Mouse (Mus musculus): ENCODE measurements around the gene Tm4sf4.

Tm4sf4 gene

DNA sequence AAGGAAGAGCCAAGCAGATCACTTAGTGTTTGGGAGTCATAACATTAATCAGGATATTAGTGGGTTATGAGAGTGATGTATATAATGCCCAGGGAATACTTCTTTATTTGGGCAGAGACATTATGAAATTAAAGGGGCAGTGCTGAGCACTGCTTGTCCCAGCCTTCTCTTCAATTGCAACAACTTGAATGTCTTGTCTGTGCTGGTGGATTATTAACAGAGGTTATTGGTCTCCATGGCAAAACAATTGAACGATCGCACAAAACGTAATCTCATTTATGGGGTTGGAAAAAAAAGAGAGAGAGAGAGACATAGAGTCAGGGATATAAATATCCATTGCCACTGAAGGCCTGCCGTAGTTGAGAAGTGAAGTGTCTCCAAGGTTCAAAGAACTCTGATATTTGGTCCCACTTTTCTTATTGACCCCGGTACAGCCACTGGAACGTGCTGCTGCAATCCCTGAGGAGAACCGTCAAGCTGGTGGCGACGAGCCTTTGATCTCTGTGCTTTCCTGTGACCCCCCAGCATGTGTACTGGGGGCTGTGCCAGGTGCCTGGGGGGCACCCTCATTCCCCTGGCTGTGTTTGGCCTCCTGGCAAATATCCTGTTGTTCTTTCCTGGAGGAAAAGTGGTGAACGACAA is at the start of gene Tm4sf4:
Gene Tm4sf4, plus strand, starts transcription at position 226 of the 642 bp plus-strand sequence.
- no peak for DNase-seq

DNA sequence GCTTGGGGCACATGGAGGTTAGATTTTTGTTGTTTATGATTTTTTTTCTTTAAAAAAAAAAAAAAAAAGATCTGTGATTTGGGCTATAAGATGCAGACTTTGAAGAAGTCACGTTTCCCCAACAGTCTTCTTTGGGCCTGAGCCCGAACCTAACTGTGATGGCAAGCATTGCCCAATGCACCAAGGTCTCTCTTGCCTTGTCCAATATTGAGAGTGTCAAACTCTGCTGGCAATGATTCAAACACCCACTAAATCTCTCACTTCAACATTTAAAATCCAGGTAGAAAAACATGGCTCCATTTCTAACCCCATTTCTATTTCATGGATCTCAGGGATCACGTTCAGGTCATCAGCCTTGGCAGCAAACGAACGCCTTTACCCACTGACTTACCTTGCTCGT is 38.7 kb upstream of the Tm4sf4 start:
- no peak for DNase-seq

DNA sequence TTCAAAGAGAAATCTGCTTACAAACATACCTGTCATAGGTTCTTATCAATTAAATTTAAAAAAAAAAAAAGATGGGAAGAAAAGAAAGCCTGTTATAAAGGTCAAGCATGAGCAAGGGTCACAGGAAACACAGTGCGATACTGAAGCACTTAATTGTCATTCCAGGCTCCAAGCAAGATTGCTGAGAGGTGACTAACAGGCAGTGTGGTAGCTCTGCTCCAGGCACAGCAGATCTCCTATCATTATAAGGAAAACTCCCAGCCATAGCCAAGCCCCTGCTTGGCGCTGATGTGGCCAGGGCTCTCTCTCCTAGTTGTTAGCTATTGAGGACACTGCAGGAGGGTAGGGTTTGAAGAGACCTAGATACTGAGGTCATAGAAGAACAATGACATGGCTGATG is 38.2 kb upstream of the Tm4sf4 start:
- no peak for DNase-seq

DNA sequence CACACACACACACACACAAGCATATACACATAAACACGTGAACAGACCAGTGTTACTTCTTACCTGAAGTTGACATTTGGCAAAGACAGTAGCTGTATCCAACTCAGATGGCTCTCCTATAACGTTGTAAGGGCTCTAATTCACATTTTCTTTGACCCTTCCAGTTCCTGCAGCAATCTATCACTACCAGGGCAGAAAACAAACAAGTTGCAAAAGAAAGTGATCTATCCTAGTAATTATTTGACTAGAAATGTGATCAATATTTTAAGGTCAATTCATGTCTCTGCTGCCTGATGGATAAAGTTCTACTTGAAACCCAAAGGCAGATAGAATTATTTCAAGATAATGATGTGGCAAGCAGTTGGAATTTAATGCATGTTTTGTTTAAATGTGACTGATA is 37.5 kb upstream of the Tm4sf4 start:
- DNase-seq, result no peak

DNA sequence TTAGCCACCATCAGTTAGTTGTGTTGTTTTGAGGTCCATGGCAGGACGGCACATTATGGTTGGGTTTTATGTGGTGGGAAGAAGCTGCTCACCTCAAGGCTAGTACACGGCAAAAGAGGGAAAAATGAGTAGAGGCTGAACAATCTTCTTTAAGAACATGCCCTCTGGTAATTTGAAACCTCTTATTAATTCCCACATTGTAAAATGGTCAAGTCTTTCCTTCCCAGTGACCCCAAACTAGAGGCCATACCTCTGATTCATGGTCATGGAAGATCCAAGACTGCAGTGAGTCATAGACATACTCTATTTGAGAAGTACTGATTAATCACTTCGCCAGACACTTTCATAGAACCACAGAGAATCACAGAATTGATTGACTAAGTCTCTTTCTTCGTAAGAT is 13.6 kb upstream of the Tm4sf4 start:
- no peak for DNase-seq

DNA sequence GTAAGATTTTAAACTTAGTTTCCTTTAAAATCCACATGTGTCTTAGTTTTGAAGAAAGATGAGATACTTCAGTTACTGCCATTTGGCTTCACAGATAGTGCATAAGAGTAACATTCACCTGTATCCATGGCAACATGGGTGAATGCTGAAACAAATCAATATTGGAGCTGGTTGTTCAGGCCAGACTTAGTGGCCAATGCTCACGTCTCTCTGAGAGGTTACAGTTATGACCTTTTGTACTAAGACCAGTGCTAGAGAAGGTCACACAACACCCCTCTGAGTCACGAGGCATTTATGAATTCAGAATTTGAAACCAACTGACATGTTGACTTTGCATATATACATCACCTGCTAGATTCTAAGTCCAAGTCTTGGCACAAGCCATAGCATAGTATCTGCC is 4.9 kb upstream of the Tm4sf4 start:
- no peak for DNase-seq

DNA sequence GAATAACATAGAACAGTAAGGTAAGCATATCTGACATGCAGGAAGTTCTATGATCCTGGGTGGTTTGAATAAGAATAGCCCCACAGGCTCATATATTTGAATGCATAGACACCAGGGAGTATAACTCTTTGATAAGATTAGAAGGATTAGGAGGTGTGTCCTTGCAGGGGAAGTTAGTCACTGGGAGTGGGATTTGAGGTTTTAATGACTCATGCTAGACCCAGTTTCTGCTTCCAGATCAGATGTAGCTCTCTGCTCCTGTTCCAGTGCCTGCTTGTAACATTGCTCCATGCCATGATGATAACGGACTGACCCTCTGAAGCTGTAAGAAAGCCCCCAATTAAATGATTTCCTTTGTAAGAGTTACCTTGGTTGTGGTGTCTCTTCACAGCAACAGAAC is 4.5 kb upstream of the Tm4sf4 start:
- no peak for DNase-seq

DNA sequence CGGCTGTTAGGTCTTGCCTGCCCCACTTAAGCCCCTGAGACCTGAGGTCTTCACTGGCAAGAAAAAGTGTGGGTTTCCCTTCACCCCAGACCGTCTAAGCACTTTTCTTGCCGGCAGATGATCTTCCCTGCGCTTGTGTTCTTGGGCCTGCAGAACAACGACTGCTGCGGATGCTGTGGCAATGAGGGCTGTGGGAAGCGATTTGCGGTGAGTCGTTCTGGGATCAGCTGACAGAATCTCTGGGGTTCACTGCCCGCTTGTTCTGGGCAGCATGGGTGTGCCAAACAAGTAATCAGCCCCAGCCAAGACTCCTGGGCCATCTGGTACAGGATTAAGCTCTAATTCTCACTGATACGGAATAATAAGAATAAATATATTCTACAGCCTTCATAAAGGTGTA is 1.2 kb downstream of the Tm4sf4 start:
- no peak for DNase-seq

DNA sequence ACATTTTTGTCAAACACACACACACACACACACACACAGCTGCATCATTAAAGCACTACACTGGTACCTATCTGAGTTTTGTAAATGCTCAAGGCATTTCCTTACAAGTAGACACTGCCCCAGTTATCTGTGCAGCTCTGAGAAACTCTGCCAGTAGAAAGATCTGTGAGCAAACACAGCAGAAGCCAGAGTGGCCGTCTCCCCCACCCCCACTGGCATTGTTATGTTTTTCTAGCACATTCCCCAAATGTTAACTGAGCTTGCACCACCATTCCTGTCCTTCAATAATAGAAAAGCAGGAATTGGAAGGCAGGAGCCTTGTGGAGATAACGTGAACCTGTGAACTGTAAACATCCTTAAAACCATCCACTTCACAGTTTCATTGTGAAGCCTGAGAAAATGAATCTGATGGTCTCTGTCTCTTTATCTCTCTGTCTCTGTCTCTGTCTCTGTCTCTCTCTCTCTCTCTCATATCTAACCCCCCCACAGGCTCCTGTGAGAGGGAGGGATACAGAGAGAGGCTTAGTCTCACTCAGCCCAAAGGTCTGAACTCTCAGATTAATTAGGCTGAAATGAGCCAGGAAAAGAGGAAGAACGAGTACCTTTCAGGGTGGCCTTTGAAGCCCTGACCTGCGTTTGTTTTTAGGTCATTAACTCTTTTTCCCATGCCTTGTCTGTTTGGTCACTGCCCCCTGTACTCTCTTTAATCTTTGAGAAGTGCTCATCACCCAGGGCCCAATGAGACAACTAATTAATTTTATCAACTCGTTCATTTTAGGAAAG is 3.8 kb downstream of the Tm4sf4 start:
- no peak for DNase-seq

DNA sequence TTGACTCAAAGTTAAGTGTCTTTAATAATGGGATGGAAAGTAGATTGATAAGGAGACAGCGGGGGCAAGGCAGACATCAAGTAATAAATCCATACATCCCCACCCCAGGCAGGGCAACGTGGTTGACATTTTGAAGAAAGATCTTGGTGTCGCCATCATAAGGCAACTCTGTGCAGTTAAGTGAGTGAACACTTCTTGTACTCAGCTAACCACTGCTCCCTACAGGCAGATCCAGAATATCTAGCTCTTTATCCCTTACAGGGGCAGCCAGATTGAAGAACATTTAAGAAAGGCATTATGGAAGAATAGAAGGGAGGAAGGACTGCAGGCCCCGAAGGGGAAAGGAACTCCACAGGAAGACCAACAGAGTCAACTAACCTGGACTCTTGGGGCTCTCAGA is 4.4 kb downstream of the Tm4sf4 start:
- no peak for DNase-seq

DNA sequence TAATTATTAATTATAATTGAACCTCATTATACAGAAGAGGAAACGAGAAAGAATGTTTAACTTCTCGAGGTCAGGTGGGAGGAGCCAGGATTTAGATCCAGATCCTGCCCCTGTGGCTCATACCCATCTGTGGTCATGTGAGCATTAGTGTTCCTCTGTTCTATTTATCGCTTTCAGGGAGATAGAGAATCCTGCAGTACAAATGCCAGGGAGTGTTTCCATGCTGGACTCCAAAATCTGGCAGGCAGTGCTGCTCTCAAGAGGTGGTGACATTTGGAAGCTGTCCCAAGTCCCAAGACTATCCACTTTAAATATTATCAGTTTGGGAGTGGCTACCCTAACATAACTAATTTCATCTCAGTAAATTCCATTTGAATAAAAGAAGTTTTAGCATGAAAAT is 6.6 kb downstream of the Tm4sf4 start:
- no peak for DNase-seq

DNA sequence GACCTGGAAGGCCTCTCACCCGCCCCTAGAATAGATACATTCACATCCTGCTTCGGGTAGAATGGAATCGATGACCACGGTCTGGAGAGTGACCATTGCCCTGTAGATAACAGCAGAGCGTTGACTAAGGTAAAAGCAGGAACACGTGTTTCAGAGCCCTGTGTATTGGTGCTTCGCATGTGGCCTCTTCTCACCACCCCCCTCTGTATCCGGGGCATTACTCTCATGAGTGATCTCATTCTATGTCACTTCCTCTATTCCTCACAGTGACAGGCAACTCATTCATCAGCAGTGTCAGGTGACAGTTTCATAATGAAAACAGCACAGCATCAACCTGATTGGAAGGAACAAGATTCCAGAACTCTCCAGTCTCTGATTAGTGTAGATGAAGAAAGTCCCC is 10.2 kb downstream of the Tm4sf4 start:
- no peak for DNase-seq

DNA sequence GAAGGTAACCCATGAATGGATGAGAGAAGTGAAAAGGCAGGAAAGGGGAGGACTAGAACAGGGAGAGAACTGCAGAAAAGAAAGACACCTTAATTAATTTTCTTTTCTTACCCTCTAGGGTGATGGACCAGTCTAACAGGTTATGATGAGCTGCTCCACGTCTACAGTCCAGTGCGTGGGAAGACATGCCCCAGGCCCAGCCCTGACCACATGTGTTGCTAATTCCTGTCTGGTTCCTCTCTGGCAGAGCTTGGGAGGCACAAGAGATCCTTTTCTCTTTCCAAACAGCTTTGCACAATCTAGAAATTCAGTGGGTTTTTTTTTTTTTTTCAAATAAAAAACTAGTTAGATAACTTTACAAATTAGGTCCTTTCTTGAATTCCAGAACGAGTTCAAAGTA is 15.8 kb downstream of the Tm4sf4 start:
- DNase-seq, result no peak

DNA sequence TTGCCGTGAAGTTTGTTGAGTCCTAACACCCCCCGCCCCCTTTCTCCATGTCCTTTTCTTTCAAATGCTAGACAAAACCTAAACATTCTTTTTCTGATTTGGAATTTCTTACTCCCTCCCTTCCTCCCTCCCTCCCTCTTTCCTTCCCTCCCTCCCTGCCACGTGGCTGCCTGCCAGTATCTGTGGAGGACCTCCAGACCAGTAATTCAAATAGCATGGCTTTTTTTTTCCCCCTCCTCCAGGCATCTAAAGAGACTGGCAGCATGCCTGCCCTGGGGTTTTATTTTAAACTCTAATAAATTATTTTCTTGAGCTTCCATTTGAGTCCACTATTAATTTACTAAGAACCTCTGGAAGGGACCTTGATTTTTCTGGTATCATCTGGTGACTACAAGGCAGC is 20.6 kb downstream of the Tm4sf4 start:
- no peak for DNase-seq

DNA sequence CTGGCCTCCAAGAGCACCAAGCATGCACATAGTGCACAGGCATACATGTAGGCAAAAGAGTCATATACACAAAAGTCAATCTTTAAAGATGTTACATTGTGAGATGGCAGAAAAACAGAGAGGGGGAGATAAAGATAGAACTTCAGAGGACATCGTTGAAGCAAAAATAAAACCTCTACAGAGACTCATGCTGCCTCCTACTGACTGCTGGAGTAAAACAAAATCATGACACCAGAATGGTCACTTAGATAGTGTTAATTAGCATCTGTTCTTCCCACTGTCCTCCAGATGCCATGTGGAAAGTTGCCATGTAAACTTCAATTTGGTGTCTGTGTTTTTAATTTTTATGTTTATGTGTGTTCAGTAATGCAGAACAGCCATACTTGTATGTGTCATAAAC is 22.8 kb downstream of the Tm4sf4 start:
- DNase-seq, result no peak

DNA sequence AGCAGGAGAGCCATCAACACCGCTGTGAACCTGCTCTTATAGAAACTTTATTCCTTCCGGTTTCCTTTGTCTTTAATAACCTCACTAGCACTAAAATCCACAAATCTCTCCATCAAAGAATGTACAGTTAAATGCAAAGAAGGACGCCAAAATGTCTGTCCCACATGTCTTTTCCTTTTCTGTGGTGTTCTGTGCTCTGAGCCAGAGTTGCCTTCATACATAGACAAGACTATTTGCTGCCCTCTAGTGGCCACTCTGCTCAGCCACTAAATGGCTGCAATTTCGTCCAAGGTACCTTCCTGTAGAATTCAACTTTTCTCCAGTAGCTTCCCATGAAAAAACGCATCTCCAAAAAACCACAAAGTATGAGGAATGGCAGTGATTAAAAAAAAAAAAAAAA is 23.3 kb downstream of the Tm4sf4 start:
- no peak for DNase-seq

DNA sequence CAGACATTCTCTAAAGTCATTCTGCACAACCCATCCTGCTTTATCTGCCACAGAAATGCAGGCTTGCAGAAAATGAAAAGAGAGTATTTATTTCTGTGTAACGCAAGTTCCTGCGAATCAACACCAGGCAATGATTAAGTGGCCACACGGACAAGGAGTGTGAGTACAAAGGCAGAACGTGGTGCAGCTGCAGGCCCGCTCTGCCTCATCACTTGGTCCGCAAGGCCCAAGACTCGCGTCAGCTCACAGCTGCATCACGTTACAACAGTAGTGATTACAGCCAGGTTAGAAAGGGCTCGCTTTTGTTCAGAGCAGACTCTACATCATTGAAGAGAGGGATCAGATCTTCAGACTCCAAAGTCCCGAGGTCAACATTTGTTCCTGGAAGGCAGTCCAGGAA is 33.5 kb downstream of the Tm4sf4 start:
- no peak for DNase-seq

DNA sequence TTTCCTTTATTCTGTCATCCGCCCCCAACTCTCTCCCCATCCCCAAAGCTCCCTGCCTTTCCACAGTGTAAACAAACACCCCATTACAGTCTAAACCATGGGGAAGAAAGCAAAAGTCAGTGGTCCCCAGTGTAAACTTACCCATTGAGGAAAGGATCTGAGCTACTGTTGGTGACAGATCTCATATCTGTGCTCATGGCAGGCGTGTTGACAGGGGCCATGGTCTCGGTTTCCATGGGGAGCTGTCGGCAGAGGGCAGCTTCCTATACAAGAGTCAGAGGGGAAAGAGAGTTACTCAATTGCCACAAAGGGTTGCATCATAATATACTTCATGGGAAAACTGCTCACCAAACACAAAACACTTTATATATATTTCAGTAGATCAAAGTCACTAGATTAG is 38.2 kb downstream of the Tm4sf4 start:
- DNase-seq, result no peak

DNA sequence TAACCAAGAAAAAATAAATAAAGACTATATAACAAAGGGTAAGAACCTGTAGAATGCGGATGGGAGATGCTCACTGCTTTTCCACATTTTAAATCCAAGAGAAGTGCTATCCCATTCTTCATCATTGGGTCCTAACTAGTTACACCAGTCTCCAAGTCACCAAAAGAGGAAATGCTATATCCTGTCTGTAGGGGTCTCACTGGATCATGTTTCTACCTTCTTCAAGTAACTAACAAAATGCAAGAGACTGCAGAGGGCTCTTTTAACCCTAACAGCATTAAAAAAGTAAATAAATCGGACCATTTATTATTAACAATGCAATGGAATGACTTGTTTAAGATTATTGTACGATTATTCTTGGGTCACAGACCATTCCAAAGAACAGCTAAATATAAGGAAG is 41.2 kb downstream of the Tm4sf4 start:
- no peak for DNase-seq

DNA sequence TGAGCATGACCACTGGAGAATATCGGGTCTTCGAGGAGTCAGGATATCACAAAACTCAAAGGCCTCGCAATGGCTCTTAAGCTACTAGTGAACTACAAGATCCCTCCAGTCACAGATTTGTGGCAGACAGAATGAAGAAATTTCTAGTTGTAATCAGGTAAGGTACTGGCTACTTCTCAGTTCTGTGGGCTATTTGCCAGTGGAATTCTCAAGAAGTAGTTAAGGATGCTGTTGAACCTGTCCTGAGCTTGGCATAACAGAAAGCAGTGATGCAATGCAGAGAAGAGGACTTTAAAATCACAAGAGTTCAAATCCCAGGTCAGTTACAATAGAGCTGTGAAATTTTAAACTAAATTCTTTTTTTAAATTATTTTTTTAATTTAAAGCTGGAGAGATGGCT is 44.2 kb downstream of the Tm4sf4 start:
- DNase-seq, result no peak

DNA sequence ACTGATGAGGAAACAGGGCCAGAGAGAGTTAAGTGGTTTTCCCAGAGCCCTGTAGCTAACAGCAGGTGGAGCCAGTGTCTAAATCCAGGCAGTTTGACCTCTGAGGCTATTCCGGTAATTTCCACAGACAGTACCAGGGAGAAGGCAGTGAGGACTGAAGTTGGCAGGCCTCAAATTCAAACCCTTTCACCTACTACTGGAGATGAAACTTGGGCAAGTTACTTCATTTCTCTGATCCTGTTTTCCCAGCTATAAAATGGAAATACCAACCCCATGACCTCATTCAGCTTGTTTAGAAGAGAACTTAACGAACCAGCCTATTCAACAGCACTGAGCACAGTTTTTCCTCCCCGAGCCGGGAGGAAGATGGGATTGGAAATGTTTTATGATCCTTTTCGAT is 45.2 kb downstream of the Tm4sf4 start:
- no peak for DNase-seq

DNA sequence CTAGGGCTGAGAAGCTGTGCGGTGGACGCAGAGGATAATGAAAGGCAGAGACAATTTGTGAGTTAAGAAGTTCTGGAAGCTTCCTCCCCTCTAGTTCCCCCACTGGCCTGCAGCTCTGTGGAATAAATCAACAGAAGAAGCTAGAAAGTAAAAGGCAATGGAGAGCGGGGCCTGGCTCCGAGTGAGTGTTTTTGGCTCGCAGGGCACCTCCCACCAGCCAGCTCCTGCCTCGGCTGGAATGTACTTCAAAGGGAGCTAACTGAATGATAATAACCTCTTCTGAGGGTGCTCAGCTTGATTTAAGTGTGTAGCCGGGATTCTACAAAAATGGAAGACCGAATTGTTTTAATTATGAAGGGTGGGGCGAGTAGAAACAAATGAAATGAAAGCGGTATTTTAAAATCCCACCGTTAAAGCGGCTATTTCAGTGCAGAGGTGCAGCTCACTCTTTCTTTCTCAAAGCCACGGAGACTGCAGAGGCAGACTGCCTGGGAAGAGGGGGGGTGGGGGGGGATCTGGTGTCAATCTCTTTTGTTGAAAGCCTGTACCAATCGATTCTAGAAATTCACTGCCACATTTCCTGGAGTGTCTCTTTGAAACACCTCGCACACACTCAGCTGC is 46.0 kb downstream of the Tm4sf4 start:
- DNase-seq, result no peak

DNA sequence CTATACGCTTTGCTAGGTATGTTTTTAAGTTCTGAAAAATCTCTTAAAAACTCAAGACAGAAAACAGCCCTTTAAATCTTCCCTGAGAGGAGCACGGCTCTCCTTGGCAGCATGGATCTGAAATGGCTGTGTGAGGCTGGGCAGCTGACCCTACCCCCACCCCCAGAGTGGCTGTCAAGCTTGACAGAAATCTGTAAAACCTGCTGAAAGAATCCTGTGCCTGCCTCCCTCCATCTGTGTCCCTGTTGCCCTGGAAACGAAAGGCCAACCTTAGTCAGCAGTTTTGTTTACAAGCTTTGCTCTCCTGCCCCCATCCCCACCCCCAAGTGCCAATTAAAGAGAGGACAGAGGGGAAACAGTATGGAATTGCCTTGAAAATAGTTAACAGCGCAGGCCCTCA is 47.3 kb downstream of the Tm4sf4 start:
- DNase-seq, result no peak

DNA sequence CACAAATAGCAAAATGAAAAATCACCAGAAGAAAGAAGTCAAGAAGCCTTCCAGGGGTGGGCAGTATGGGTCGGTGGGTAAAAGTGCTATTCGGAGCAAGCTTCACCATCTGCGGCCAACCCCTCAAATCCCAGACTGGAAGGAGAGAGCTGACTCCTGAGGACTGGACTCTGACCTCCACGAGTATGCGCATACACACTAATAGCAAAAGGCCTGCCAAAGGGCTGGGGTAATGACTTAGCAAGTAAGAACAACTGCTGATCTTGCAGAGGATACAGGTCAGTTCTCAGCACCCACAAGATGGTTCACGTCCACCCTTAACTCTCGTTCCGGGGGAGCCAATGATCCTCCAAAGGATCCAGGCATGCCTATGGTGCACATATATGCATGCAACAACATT is 49.3 kb downstream of the Tm4sf4 start:
- no peak for DNase-seq

DNA sequence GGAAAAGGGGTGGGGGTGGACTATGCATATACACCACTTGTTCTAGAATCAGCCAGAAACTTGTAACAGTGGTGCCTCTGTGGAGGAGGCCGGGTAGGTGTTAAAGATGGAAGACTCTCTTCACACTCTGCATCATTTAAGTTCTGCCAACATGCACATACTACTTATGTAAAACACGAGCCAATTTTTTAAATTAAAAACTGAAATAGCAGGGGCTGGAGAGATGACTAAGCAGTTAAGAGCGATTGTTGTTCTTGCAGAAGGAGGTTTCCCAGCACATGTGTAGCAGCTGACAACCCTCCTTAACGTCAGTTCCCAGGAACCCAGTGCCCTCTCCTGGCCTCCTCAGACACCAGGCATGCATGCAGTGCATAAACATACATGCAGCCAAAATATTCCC is 55.5 kb downstream of the Tm4sf4 start:
- DNase-seq, result no peak
